Mouse (Mus musculus): Measurements from ENCODE around the gene Rnf7.
"Not testable (repeated sequence)": the region's sequence is repeated elsewhere in the genome, so short reads cannot be mapped to it uniquely, and the experiment has no call there.

Gene Rnf7

DNA sequence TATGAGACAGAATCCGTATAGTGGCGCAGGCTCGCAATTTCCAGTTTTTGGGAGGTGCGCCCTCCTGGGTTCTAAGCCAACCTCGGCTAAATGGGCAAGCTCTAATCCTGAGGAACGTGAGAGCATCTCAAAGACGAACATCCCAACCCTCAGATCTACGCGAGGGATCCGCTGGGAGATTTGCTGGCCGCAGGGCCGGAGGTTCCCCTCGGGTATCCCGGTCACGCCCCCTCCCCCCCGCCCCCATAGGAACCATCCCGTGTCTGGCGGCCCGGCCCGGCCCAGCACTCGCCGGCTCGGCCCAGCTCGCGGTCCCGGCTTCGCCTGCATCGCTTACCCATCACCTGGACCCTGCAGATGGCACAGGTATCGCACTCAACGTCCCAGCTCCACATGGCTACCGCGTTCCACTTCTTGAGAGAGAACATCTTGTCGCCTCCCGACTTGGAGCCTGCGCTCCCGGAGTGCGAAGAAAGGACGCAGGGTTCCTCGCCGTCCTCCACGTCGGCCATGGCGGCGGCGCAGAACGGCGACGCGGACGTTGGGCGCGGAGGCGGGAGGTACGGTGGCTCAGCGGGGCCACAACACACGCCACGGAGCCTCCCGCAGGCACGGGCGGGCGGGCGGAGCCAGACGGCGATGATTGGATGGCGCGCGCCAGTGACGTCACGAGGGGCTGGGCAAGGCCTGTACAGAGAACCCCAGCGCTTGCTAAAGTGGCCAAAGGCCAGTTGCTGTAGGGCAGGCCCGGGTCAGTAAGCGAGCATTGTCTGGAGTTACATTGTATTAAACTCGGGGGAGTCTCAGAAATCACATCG lies at the start of gene Rnf7:
Gene Rnf7 (minus strand): TSS at position 605 of the 818 bp plus-strand sequence.
- peak; percentile 92 to 96 for DNase-seq (ENCODE audit: low read depth in 1 of 2, low spot score in 2 of 2)

- no peak for DNase-seq (ENCODE audit: low read depth in 1 of 2, low spot score in 2 of 2)
Observed at GRCm38 (mm10) chr9:96526011-96526410, 47.5 kb upstream of the Rnf7 start.

DNA sequence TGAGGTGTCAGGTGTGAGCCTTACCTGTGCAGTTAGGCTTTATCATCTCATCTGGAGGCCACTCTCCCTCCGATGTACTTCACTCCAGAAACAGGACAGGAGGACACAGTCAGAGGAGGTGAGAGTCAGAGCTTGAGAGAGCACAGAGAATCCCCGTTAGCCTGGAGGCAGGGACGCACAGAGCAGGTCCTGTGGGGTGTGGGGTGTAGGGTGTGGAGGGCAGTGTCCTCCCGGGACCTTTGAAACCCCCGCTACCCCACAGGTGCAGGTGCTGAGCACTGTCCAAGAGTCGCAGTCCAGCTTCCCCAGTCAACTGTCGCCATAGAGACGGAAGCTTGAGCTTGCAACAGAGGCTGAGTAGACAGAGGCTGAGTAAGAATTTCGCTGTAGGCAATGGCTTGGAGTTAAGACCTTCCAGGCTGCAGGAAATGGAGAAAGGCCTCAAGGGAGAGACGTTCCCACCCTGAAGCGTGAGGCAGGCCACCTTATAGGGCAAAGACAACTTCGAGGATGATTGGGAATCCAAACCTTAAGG lies 46.6 kb upstream of the Rnf7 start, which contains the start of gene Gm28729:
Gene Gm28729 (minus strand): TSS at position 293 of the 535 bp plus-strand sequence.
- DNase-seq (ENCODE audit: low read depth in 1 of 2, low spot score in 2 of 2) = no peak

GRCm38 (mm10) chr9:96523148-96523547 lies 44.7 kb upstream of the Rnf7 start:
- no peak for DNase-seq (ENCODE audit: low read depth in 1 of 2, low spot score in 2 of 2)

- DNase-seq (ENCODE audit: low read depth in 1 of 2, low spot score in 2 of 2) = not testable (repeated sequence)
Observed at GRCm38 (mm10) chr9:96521574-96521973, 43.1 kb upstream of the Rnf7 start.

GRCm38 (mm10) chr9:96517429-96517828 lies 39.0 kb upstream of the Rnf7 start:
- DNase-seq (ENCODE audit: low read depth in 1 of 2, low spot score in 2 of 2) = no peak

- no peak for DNase-seq (ENCODE audit: low read depth in 1 of 2, low spot score in 2 of 2)
Observed at GRCm38 (mm10) chr9:96516806-96517205, 38.3 kb upstream of the Rnf7 start.

DNA sequence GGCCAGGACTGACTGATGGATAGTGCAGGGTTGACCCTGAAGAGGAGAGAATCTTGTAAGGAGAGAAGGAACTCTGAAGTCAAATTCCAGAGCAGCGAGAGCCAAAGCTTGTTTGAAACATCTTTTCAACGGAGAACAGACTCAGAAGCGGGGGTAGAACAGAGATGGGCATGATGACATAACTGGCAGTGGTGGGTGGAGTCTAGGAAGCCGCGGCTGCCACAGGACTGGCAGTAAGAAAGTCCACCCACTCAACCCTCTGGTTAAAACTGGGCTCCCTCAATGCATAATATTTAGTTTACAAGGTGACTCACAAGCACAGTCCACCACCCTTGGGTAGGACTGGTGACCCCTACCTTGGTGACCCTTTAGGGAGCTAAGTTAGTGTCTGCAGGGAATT lies 37.3 kb upstream of the Rnf7 start:
- DNase-seq (ENCODE audit: low read depth in 1 of 2, low spot score in 2 of 2) = no peak

DNA sequence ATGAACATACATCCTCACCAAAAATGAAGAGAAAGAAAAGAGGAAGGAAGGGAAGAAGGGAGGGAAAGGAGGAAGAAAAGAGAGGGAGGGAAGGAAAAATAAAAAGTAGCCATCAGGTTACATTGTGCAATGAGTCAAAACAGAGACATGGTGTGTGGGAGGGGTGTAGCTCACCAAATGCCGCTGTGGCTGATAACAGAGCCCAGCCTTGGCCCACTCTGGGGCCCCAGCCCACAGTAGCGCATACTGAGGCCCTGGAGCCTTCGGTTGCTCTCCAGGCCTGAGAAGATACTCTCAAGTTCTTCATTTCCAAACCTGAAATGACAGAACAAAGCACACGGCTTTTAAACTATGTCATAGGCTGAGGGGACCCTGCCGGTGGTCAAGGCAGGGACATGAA lies 35.8 kb upstream of the Rnf7 start:
- no peak for DNase-seq (ENCODE audit: low read depth in 1 of 2, low spot score in 2 of 2)

DNA sequence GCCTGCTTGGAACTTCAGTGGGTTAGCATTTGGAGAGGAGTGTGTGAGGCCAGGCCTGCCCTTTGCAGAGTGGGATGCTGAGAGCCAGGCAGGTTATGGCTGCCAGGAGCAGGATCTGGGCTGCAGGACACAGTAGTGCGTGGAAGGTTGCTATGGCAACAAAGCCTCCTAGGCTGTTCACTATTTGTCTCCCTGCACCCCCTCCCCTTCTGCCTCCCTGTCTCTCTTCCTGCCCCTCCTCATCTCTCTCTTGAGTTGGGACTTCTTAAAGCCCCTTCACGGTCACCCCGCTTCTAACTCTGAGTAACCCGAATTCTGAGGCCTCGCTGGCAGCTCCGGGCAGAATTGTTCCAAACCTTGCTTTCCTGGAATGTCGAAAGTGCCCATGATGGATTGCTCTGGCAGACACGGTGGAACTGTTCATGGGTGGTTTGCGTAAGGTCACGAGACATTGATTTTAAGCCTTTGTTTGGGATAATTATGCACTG lies 27.6 kb upstream of the Rnf7 start:
- no peak for DNase-seq (ENCODE audit: low read depth in 1 of 2, low spot score in 2 of 2)

DNA sequence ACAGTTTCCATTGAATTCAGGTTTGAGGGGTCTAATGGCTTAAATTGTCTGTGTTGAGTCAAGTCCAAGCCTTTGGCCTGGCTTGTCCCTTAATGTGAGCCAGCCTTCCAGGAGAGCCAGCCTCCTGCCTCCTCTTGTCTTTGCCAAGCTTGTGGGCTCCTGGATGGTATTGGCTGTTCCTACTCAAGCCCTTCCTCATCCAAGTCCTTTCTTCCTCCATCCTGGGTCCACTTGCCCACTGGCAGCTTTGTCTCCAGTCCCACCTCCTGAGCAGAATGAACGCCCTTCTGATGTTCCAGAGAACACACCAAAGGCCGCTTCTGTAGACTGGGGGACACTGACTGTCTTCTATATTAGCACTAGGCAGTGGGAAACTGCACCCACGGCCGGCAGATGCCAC lies 26.7 kb upstream of the Rnf7 start:
- no peak for DNase-seq (ENCODE audit: low read depth in 1 of 2, low spot score in 2 of 2)

GRCm38 (mm10) chr9:96504116-96504895 lies 25.8 kb upstream of the Rnf7 start:
- DNase-seq (ENCODE audit: low read depth in 1 of 2, low spot score in 2 of 2) = no peak

GRCm38 (mm10) chr9:96502856-96503610 lies 24.6 kb upstream of the Rnf7 start:
- no peak for DNase-seq (ENCODE audit: low read depth in 1 of 2, low spot score in 2 of 2)

GRCm38 (mm10) chr9:96501217-96501616 lies 22.7 kb upstream of the Rnf7 start:
- DNase-seq (ENCODE audit: low read depth in 1 of 2, low spot score in 2 of 2) = no peak

DNA sequence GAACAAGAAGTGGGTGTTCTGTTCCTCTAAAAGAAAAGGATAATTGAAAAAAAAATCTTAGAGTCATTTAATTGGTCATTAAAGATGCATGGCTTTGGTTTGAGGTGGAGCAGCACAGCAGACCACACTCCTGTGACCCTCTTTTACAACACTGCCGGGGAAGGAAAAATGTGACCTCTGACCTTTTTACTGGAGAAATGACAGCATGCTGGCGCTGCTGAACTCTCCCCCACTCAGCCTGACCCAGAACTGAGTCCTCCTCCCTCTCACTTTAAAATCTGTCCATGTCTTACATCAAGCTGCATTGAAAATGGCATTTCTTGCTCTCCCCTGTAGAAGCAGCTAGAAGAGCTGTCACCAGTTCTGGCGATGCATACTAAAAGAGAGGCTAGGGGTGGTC lies 14.7 kb upstream of the Rnf7 start:
- DNase-seq (ENCODE audit: low read depth in 1 of 2, low spot score in 2 of 2) = no peak

- DNase-seq (ENCODE audit: low read depth in 1 of 2, low spot score in 2 of 2) = peak in 1 of 2 experiments; percentile 26
Observed at GRCm38 (mm10) chr9:96491810-96492209, 13.3 kb upstream of the Rnf7 start.

DNA sequence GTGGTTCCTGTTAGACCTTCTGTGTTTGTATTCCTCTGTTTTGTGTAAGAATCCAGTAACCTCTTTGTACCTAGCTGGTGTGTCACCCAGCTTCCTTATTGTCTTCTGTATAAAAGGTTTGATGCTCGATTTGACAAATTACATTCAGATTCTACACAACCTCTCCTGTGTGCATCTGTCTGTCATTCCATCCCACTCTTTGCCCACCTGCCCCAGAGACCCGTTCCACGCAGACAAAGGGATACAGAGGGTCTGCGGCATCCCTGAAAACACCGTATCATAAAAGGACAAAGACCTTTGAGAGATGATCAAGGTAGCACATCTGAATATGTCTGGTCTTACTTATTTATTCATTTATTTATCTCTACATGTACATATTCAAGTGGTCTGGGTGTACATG lies 9.4 kb upstream of the Rnf7 start:
- not testable (repeated sequence) for DNase-seq (ENCODE audit: low read depth in 1 of 2, low spot score in 2 of 2)

GRCm38 (mm10) chr9:96483648-96484047 lies 5.2 kb upstream of the Rnf7 start:
- no peak for DNase-seq (ENCODE audit: low read depth in 1 of 2, low spot score in 2 of 2)

DNA sequence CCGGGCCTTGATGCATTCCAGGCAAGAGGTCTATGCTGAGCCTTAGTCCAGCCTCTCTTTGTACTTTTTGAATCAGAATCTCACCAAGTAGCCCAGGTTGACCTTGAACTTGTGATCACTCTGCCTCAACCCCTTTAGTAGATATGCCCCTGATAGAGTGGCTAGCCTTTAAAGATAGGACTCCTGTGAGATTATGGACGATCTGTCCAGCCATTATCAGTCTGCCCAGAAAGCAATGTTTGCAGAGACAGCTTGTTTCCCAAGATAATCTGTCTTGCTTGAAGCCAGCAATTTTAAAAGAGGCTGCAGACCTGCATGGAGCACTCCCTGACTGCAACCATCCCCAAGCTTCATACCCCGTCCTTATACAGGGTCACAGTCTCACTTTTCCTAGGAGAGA lies 4.6 kb upstream of the Rnf7 start:
- no peak for DNase-seq (ENCODE audit: low read depth in 1 of 2, low spot score in 2 of 2)

- DNase-seq (ENCODE audit: low read depth in 1 of 2, low spot score in 2 of 2) = no peak
Observed at GRCm38 (mm10) chr9:96472356-96472755, 6.1 kb downstream of the Rnf7 start.

GRCm38 (mm10) chr9:96471681-96472080 lies 6.8 kb downstream of the Rnf7 start:
- not testable (repeated sequence) for DNase-seq (ENCODE audit: low read depth in 1 of 2, low spot score in 2 of 2)

All from monocyte, adult 2 months (primary cell).